Mouse (Mus musculus) heart, postnatal 0 days (tissue): ENCODE measurements at regions not wholly inside any gene's neighbourhood (a gene's known extent, or its start where the extent isn't known, plus 50 kb on each side); places are given as distances from the start of the nearest gene placed in this dataset.

ENCODE experiments used
- ATAC-seq: fragments of 200-750 bp; cut with Nextera tagmentation; 2 replicates; pipeline ENCODE4 v1.8.0; 2017; ENCODE audit warnings: low read depth, moderate number of reproducible peaks, moderate library complexity; ENCODE audit not compliant: insufficient read depth
- DNase-seq: peaks from one replicate; pipeline ENCODE4 v3.0.0-alpha.2; 2016; ENCODE audit warnings: low spot score
- H3K27ac ChIP-seq: fragments of 300-500 bp; sonication (generic); 2 replicates; pipeline ENCODE4 v1.5.1; 2014; ENCODE audit warnings: low read depth, mild to moderate bottlenecking
- H3K27me3 ChIP-seq: fragments of 300-500 bp; sonication (generic); 2 replicates; pipeline ENCODE4 v1.6.1; 2014; ENCODE audit warnings: low read length, mixed read lengths; ENCODE audit not compliant: control insufficient read depth, insufficient read depth
- H3K36me3 ChIP-seq: fragments of 300-500 bp; sonication (generic); replicated peaks from 2 replicates; pipeline ENCODE4 v1.6.1; 2014; ENCODE audit warnings: low read length, mixed read lengths; ENCODE audit not compliant: control insufficient read depth, insufficient read depth
- H3K4me1 ChIP-seq: fragments of 300-500 bp; sonication (generic); 2 replicates; pipeline ENCODE4 v1.6.1; 2014; ENCODE audit warnings: antibody characterized with exemption; ENCODE audit not compliant: control insufficient read depth, insufficient read depth
- H3K4me2 ChIP-seq: fragments of 300-500 bp; sonication (generic); 2 replicates; pipeline ENCODE4 v1.6.1; 2014; ENCODE audit warnings: low read depth, mild to moderate bottlenecking, low read length, moderate library complexity
- H3K4me3 ChIP-seq: fragments of 300-500 bp; sonication (generic); 2 replicates; pipeline ENCODE4 v1.5.1; 2014; ENCODE audit warnings: low read depth, low read length
- H3K9ac ChIP-seq: fragments of 300-500 bp; sonication (generic); replicated peaks from 2 replicates; pipeline ENCODE4 v1.6.1; 2014; ENCODE audit warnings: low read depth, low read length, mixed read lengths
- H3K9me3 ChIP-seq: fragments of 300-500 bp; sonication (generic); replicated peaks from 2 replicates; pipeline ENCODE4 v1.6.1; 2016; ENCODE audit warnings: low read length; ENCODE audit not compliant: control insufficient read depth
- CTCF ChIP-seq: IDR thresholded peaks from 2 replicates; pipeline ENCODE4 v1.5.1; 2016; ENCODE audit warnings: antibody characterized with exemption, control low read depth, low read depth
- EP300 ChIP-seq: IDR thresholded peaks from 2 replicates; pipeline ENCODE4 v1.6.1; 2016; ENCODE audit warnings: antibody characterized with exemption, low read depth
- WGBS: fragments of 180-500 bp; shearing (Covaris S2); extraction: QIAGEN DNeasy Blood & Tissue Kit; methylation state at CpG from one replicate; pipeline ENCODE4 v1.1.7; 2014; 5-methylcytosine and 5-hydroxymethylcytosine counted together

- Histone ChIP-seq H3K4me1 (no peaks in the 10 kb centered on the region), H3K9ac (no peak overlapping the region), H3K27ac (no peak overlapping the region), H3K36me3 (no peaks in the 10 kb centered on the region), H3K27me3 (no peaks in the 10 kb centered on the region), H3K9me3 (no peaks in the 10 kb centered on the region), H3K4me2 (no peak overlapping the region), H3K4me3 (no peak overlapping the region)
- WGBS, result 47% methylated on average over 1 of the region's 1 CpGs
- TF ChIP-seq EP300, result no peak
- no peak for TF ChIP-seq CTCF
- no peak for DNase-seq
- ATAC-seq, result no peak
Observed at GRCm38 (mm10) chr7:68908401-68908834, 159.4 kb upstream of the Arrdc4 start.

- DNase-seq, result no peak
- H3K4me3 ChIP-seq, result no peak overlapping the region
- H3K4me2 ChIP-seq, result no peak overlapping the region
- H3K9me3 ChIP-seq, result no peaks in the 10 kb centered on the region
- WGBS, result 73% methylated on average over 7 of the region's 7 CpGs
- no peaks in the 10 kb centered on the region for H3K36me3 ChIP-seq
- H3K27ac ChIP-seq, result no peak overlapping the region
- ATAC-seq, result no peak
- no peaks in the 10 kb centered on the region for H3K4me1 ChIP-seq
- H3K9ac ChIP-seq, result no peak overlapping the region
- H3K27me3 ChIP-seq, result no peaks in the 10 kb centered on the region
- TF ChIP-seq CTCF (no peak), EP300 (no peak)
Observed at GRCm38 (mm10) chr7:68907867-68908266, 158.8 kb upstream of the Arrdc4 start.

- Histone ChIP-seq H3K4me3 (no peak overlapping the region), H3K4me2 (no peak overlapping the region), H3K4me1 (no peaks in the 10 kb centered on the region), H3K36me3 (no peaks in the 10 kb centered on the region), H3K9me3 (no peaks in the 10 kb centered on the region), H3K27me3 (no peaks in the 10 kb centered on the region), H3K27ac (no peak overlapping the region), H3K9ac (no peak overlapping the region)
- ATAC-seq (no peak), DNase-seq (no peak)
- no peak for TF ChIP-seq EP300
- no peak for TF ChIP-seq CTCF
- 84% methylated on average over 8 of the region's 8 CpGs for WGBS
Observed at GRCm38 (mm10) chr7:68906771-68907395, 157.8 kb upstream of the Arrdc4 start.

GRCm38 (mm10) chr7:68905793-68906192 is 156.8 kb upstream of the Arrdc4 start:
- Histone ChIP-seq H3K4me2 (no peak overlapping the region), H3K27ac (no peak overlapping the region), H3K27me3 (no peaks in the 10 kb centered on the region), H3K4me1 (no peaks in the 10 kb centered on the region), H3K9me3 (no peaks in the 10 kb centered on the region), H3K36me3 (no peaks in the 10 kb centered on the region), H3K4me3 (no peak overlapping the region), H3K9ac (no peak overlapping the region)
- WGBS, result 57% methylated on average over 4 of the region's 4 CpGs
- ATAC-seq, result no peak
- TF ChIP-seq EP300, result no peak
- no peak for TF ChIP-seq CTCF
- no peak for DNase-seq

- no peaks in the 10 kb centered on the region for H3K9me3 ChIP-seq
- no peaks in the 10 kb centered on the region for H3K27me3 ChIP-seq
- no peaks in the 10 kb centered on the region for H3K4me1 ChIP-seq
- H3K27ac ChIP-seq, result no peak overlapping the region
- H3K4me3 ChIP-seq, result no peak overlapping the region
- TF ChIP-seq EP300, result no peak
- TF ChIP-seq CTCF, result no peak
- DNase-seq (no peak), ATAC-seq (no peak)
- no peak overlapping the region for H3K4me2 ChIP-seq
- H3K9ac ChIP-seq, result no peak overlapping the region
- H3K36me3 ChIP-seq, result no peaks in the 10 kb centered on the region
Observed at GRCm38 (mm10) chr7:68886173-68886572, 137.1 kb upstream of the Arrdc4 start.

- TF ChIP-seq CTCF, result no peak
- no peak for TF ChIP-seq EP300
- H3K4me1 ChIP-seq, result no peaks in the 10 kb centered on the region
- no peak overlapping the region for H3K4me2 ChIP-seq
Observed at GRCm38 (mm10) chr7:68873008-68873407, 124.0 kb upstream of the Arrdc4 start.

More at GRCm38 (mm10) chr7:68873008-68873407, 124.0 kb upstream of the Arrdc4 start:
- no peaks in the 10 kb centered on the region for H3K9me3 ChIP-seq
- no peaks in the 10 kb centered on the region for H3K27me3 ChIP-seq
- H3K36me3 ChIP-seq, result no peaks in the 10 kb centered on the region
- ATAC-seq, result no peak
- no peak overlapping the region for H3K27ac ChIP-seq
- DNase-seq, result no peak
- no peak overlapping the region for H3K9ac ChIP-seq
- no peak overlapping the region for H3K4me3 ChIP-seq
- 62% methylated on average over 5 of the region's 5 CpGs for WGBS
